Mouse (Mus musculus) kidney, adult 2 months (tissue): ENCODE measurements at regions not wholly inside any gene's neighbourhood (a gene's known extent, or its start where the extent isn't known, plus 50 kb on each side); places are given as distances from the start of the nearest gene placed in this dataset.

Experiments used
- CTCF ChIP-seq: fragments of 200-500 bp; conservative IDR thresholded peaks from 2 replicates; pipeline ENCODE4 v1.5.1; 2011; ENCODE audit warnings: low read depth, mild to moderate bottlenecking, control low read depth, low read length, moderate library complexity, mixed read lengths; ENCODE audit not compliant: insufficient read depth, insufficient read length
- POLR2A ChIP-seq: fragments of 200-500 bp; IDR thresholded peaks from one replicate; pipeline ENCODE4 v1.6.1; 2011; ENCODE audit warnings: low read depth, low read length, control low read depth

DNA sequence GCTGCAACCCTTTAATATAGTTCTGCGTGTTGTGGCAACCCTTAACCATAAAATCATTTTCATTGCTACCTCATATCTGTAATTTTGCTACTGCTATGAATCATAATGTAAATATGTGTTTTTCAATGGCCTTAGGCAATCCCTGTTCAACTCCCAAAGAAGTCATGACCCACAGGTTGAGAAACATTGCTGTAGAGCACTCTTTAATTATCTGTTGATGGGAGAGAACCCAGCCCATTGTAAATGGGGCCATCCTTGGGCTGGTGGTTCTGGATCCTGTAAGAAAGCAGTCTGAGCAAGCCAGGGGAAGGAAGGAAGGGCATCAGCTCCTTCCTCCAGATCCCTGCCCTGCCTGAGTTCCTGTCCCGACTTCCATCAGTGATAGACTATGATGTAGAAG, 148.6 kb downstream of the Rybp start:
- TF ChIP-seq POLR2A (no peak), CTCF (no peak)
